Mouse (Mus musculus): ENCODE results near the gene Fbxl8. TPM values are rescaled to one million over a fixed set of nuclear protein-coding genes. Genes with fewer than 3 reads are reported as not detected.
"Not testable (repeated sequence)": the region's sequence is repeated elsewhere in the genome, so short reads cannot be mapped to it uniquely, and the experiment has no call there.

The Fbxl8 gene
- polyA plus RNA-seq, 1 experiment from 2014 or later = 1.0 TPM

- 89% methylated on average over 8 of the region's 8 CpGs for WGBS
- not testable (repeated sequence) for H3K9me3 ChIP-seq; H3K36me3 ChIP-seq; H3K27ac ChIP-seq; H3K4me3 ChIP-seq; DNase-seq (ENCODE audit: low spot score)
- Histone ChIP-seq H3K27me3 (ENCODE audit: insufficient read depth, poor library complexity, severe bottlenecking) (peaks cover 40% of the 10 kb centered on the region), H3K4me1 (replicated peaks) (peaks cover 47% of the 10 kb centered on the region)
Observed at GRCm38 (mm10) chr8:105291364-105291763, 26.9 kb downstream of the Fbxl8 start.

GRCm38 (mm10) chr8:105291802-105292201 is 27.4 kb downstream of the Fbxl8 start:
- not testable (repeated sequence) for H3K9me3 ChIP-seq; H3K36me3 ChIP-seq; H3K27ac ChIP-seq; DNase-seq (ENCODE audit: low spot score); H3K4me3 ChIP-seq
- peaks cover 36% of the 10 kb centered on the region for H3K27me3 ChIP-seq (ENCODE audit: insufficient read depth, poor library complexity, severe bottlenecking)
- WGBS = 72% methylated on average over 3 of the region's 3 CpGs
- peaks cover 47% of the 10 kb centered on the region for H3K4me1 ChIP-seq (replicated peaks)

- no peaks in the 10 kb centered on the region for H3K36me3 ChIP-seq
- WGBS = 84% methylated on average over 7 of the region's 7 CpGs
Observed at GRCm38 (mm10) chr8:105292471-105292870, 28.0 kb downstream of the Fbxl8 start.

GRCm38 (mm10) chr8:105293405-105293804 is 29.0 kb downstream of the Fbxl8 start:
- H3K9me3 ChIP-seq = no peaks in the 10 kb centered on the region
- 67% methylated on average over 19 of the region's 19 CpGs for WGBS
- DNase-seq (ENCODE audit: low spot score) = no peak
- peaks cover 44% of the 10 kb centered on the region for H3K4me1 ChIP-seq (replicated peaks)
- no peak overlapping the region for H3K4me3 ChIP-seq
- H3K27ac ChIP-seq = no peak overlapping the region
- peaks cover 2% of the 10 kb centered on the region for H3K36me3 ChIP-seq
- peaks cover 36% of the 10 kb centered on the region for H3K27me3 ChIP-seq (ENCODE audit: insufficient read depth, poor library complexity, severe bottlenecking)

More at GRCm38 (mm10) chr8:105292471-105292870, 28.0 kb downstream of the Fbxl8 start:
- H3K4me3 ChIP-seq = no peak overlapping the region
- H3K27me3 ChIP-seq (ENCODE audit: insufficient read depth, poor library complexity, severe bottlenecking) = peaks cover 36% of the 10 kb centered on the region
- H3K27ac ChIP-seq = no peak overlapping the region
- H3K4me1 ChIP-seq (replicated peaks) = peaks cover 47% of the 10 kb centered on the region
- DNase-seq (ENCODE audit: low spot score) = no peak
- no peaks in the 10 kb centered on the region for H3K9me3 ChIP-seq

GRCm38 (mm10) chr8:105294776-105295175 is 30.3 kb downstream of the Fbxl8 start:
- H3K27me3 ChIP-seq (ENCODE audit: insufficient read depth, poor library complexity, severe bottlenecking) = peaks cover 34% of the 10 kb centered on the region
- H3K4me3 ChIP-seq = no peak overlapping the region
- peaks cover 14% of the 10 kb centered on the region for H3K36me3 ChIP-seq
- H3K4me1 ChIP-seq (replicated peaks) = peaks cover 39% of the 10 kb centered on the region
- WGBS = 72% methylated on average over 9 of the region's 9 CpGs
- no peaks in the 10 kb centered on the region for H3K9me3 ChIP-seq
- no peak for DNase-seq (ENCODE audit: low spot score)
- H3K27ac ChIP-seq = no peak overlapping the region

- peak overlapping the region; percentile 20; the same call in 1 of the 2 replicates for H3K4me3 ChIP-seq
- no peak overlapping the region for H3K27ac ChIP-seq
- peaks cover 30% of the 10 kb centered on the region for H3K27me3 ChIP-seq (ENCODE audit: insufficient read depth, poor library complexity, severe bottlenecking)
- 76% methylated on average over 11 of the region's 11 CpGs for WGBS
- H3K4me1 ChIP-seq (replicated peaks) = peaks cover 37% of the 10 kb centered on the region
- DNase-seq (ENCODE audit: low spot score) = no peak
- no peaks in the 10 kb centered on the region for H3K9me3 ChIP-seq
- peaks cover 19% of the 10 kb centered on the region for H3K36me3 ChIP-seq
Observed at GRCm38 (mm10) chr8:105295256-105295655, 30.8 kb downstream of the Fbxl8 start.

- peak within 1 kb of the TSS; percentile 82 for H3K4me3 ChIP-seq
- DNase-seq (ENCODE audit: low spot score) = no peak
- peaks cover 27% of the 10 kb centered on the region for H3K36me3 ChIP-seq
- H3K27me3 ChIP-seq (ENCODE audit: insufficient read depth, poor library complexity, severe bottlenecking) = peaks cover 22% of the 10 kb centered on the region
- 68% methylated on average over 11 of the region's 11 CpGs for WGBS
- H3K9me3 ChIP-seq = no peaks in the 10 kb centered on the region
- H3K4me1 ChIP-seq (replicated peaks) = peaks cover 30% of the 10 kb centered on the region
- H3K27ac ChIP-seq = peak within 1 kb of the TSS; percentile 90
Observed at GRCm38 (mm10) chr8:105295895-105296573, 31.6 kb downstream of the Fbxl8 start, which contains the start of gene Exoc3l. Exoc3l (minus strand) TSS chr8:105296101.

- Histone ChIP-seq H3K4me1 (replicated peaks) (peaks cover 29% of the 10 kb centered on the region), H3K9me3 (no peaks in the 10 kb centered on the region), H3K4me3 (peak within 1 kb of the TSS; percentile 82), H3K27ac (peak within 1 kb of the TSS; percentile 90), H3K36me3 (peaks cover 43% of the 10 kb centered on the region), H3K27me3 (ENCODE audit: insufficient read depth, poor library complexity, severe bottlenecking) (peaks cover 17% of the 10 kb centered on the region)
- WGBS = under 1% methylated on average over 58 of the region's 58 CpGs
- DNase-seq (ENCODE audit: low spot score) = peak; percentile 94
Observed at GRCm38 (mm10) chr8:105297511-105298192, 33.2 kb downstream of the Fbxl8 start, which contains the start of gene E2f4. E2f4 (plus strand) TSS chr8:105297663.

- no peak for DNase-seq (ENCODE audit: low spot score)
- no peaks in the 10 kb centered on the region for H3K9me3 ChIP-seq
- peak overlapping the region; percentile 90 for H3K27ac ChIP-seq
- peak overlapping the region; percentile 82 for H3K4me3 ChIP-seq
- H3K27me3 ChIP-seq (ENCODE audit: insufficient read depth, poor library complexity, severe bottlenecking) = peaks cover 8% of the 10 kb centered on the region
- peaks cover 52% of the 10 kb centered on the region for H3K36me3 ChIP-seq
- 66% methylated on average over 18 of the region's 18 CpGs for WGBS
- peaks cover 27% of the 10 kb centered on the region for H3K4me1 ChIP-seq (replicated peaks)
Observed at GRCm38 (mm10) chr8:105298351-105299252, 34.2 kb downstream of the Fbxl8 start.

GRCm38 (mm10) chr8:105299962-105300361 is 35.5 kb downstream of the Fbxl8 start:
- peaks cover 32% of the 10 kb centered on the region for H3K4me1 ChIP-seq (replicated peaks)
- WGBS = 97% methylated on average over 8 of the region's 8 CpGs
- no peak overlapping the region for H3K4me3 ChIP-seq
- no peak for DNase-seq (ENCODE audit: low spot score)
- H3K27ac ChIP-seq = no peak overlapping the region
- H3K9me3 ChIP-seq = no peaks in the 10 kb centered on the region
- H3K36me3 ChIP-seq = peaks cover 66% of the 10 kb centered on the region
- 0 out of 2 replicates have a peak, but pooled peaks cover 6% of the 10 kb centered on the region for H3K27me3 ChIP-seq (ENCODE audit: insufficient read depth, poor library complexity, severe bottlenecking)

- Histone ChIP-seq H3K27me3 (ENCODE audit: insufficient read depth, poor library complexity, severe bottlenecking) (no peaks in the 10 kb centered on the region), H3K9me3 (no peaks in the 10 kb centered on the region), H3K36me3 (peaks cover 86% of the 10 kb centered on the region), H3K27ac (no peak overlapping the region), H3K4me3 (no peak overlapping the region), H3K4me1 (replicated peaks) (peaks cover 33% of the 10 kb centered on the region)
- DNase-seq (ENCODE audit: low spot score) = no peak
- WGBS = 88% methylated on average over 8 of the region's 8 CpGs
Observed at GRCm38 (mm10) chr8:105303396-105303795, 38.9 kb downstream of the Fbxl8 start.

GRCm38 (mm10) chr8:105303874-105304273 is 39.4 kb downstream of the Fbxl8 start:
- Histone ChIP-seq H3K36me3 (peaks cover 86% of the 10 kb centered on the region), H3K4me1 (replicated peaks) (peaks cover 28% of the 10 kb centered on the region), H3K9me3 (no peaks in the 10 kb centered on the region), H3K27me3 (ENCODE audit: insufficient read depth, poor library complexity, severe bottlenecking) (no peaks in the 10 kb centered on the region), H3K27ac (no peak overlapping the region), H3K4me3 (no peak overlapping the region)
- WGBS = 91% methylated on average over 9 of the region's 9 CpGs
- DNase-seq (ENCODE audit: low spot score) = no peak

All from hindbrain, embryonic 10.5 days (tissue).